ENCODE assay signal across 8 mouse cellular contexts in genomic region chr6:145417014-145417719, GRCm38 (mm10).
DNase-seq lines count a peak whose midpoint lies in the region; TF ChIP-seq lines count a peak whose summit lies in the region.

No protein-coding gene starts in this region.

- TF ChIP-seq CTCF in left cerebral cortex, adult 2 months (IDR thresholded peaks at IDR 0.05), result peak; percentile 78
- peak; percentile 70 for TF ChIP-seq CTCF in brain, embryonic 14.5 days (IDR thresholded peaks at IDR 0.05; ENCODE audit: borderline replicate concordance, extremely low read depth, insufficient read depth, insufficient read length)

- H3K27ac ChIP-seq in left cerebral cortex, adult 2 months, result no peak overlapping the region

- H3K4me3 ChIP-seq in left cerebral cortex, adult 2 months, result no peak overlapping the region

- intact Hi-C loops in left cerebral cortex, adult 2 months (cut with DNase I), result loop anchor here (2.0 kb wide), 1 partner anchor 406 kb away; no protein-coding TSS in a partner anchor

- no peak for TF ChIP-seq POLR2A in brain, embryonic 14.5 days (IDR thresholded peaks at IDR 0.05; ENCODE audit: borderline replicate concordance, extremely low read depth, insufficient read depth, insufficient read length, poor library complexity, severe bottlenecking)

- DNase-seq in left cerebral cortex, adult 2 months (ENCODE audit: extremely low spot score in 1 of 2, low spot score in 2 of 2), result peak; percentile 36 to 41
- no peak for DNase-seq in left cerebral cortex, adult 11 months (ENCODE audit: low spot score)
- peak; percentile 78 for DNase-seq in ES-CJ7 (ENCODE audit: low read depth, low spot score)
- peak; percentile 41 for DNase-seq in brain, embryonic 14.5 days (ENCODE audit: low read depth)
- peak; percentile 70 for DNase-seq in gastrocnemius, postnatal 10 days
- peak; percentile 72 to 78 for DNase-seq in kidney, postnatal 4 days
- DNase-seq in retina, postnatal 7 days (ENCODE audit: low read depth, low spot score), result peak; percentile 43
- peak; percentile 27 to 69 for DNase-seq in urinary bladder, postnatal 4 days (ENCODE audit: low spot score in 2 of 2)
